Mouse (Mus musculus) lung, postnatal 25 days (tissue): ENCODE measurements around the gene Olfr1248.
"Not testable (repeated sequence)": the region's sequence is repeated elsewhere in the genome, so short reads cannot be mapped to it uniquely, and the experiment has no call there.

Experiments
- DNase-seq: peaks from one replicate; pipeline ENCODE4 v3.0.0; 2022; ENCODE audit warnings: low spot score

Olfr1248 gene

GRCm38 (mm10) chr2:89618145-89618544, at the start of gene Olfr1248:
Gene Olfr1248 (minus strand): TSS chr2:89618245.
- not testable (repeated sequence) for DNase-seq

GRCm38 (mm10) chr2:89661367-89661766, 43.3 kb upstream of the Olfr1248 start, which contains the start of gene Olfr1250:
Gene Olfr1250 (minus strand): TSS chr2:89661467.
- no peak for DNase-seq

GRCm38 (mm10) chr2:89634883-89635282, 16.8 kb upstream of the Olfr1248 start, which contains the start of gene Olfr1249:
Gene Olfr1249 (minus strand): TSS chr2:89634983.
- DNase-seq: no peak

- DNase-seq: no peak
These were observed 4.0 kb downstream of the Olfr1248 start, which contains the start of gene Olfr1247 for GRCm38 (mm10) chr2:89614030-89614429. Gene Olfr1247 (minus strand): TSS chr2:89614130.

- no peak for DNase-seq
These were observed 25.0 kb downstream of the Olfr1248 start, which contains the start of gene Olfr1246 for GRCm38 (mm10) chr2:89593057-89593456. Gene Olfr1246 (minus strand): TSS chr2:89593157.

GRCm38 (mm10) chr2:89578347-89578746, 39.7 kb downstream of the Olfr1248 start, which contains the start of gene Olfr1245:
Gene Olfr1245 (minus strand): TSS chr2:89578447.
- no peak for DNase-seq
